Mouse (Mus musculus) CH12.LX (cell line): Measurements from ENCODE around the gene B3glct. TPM values are rescaled to one million over a fixed set of nuclear protein-coding genes. Genes with fewer than 3 reads are reported as not detected.

ENCODE experiments used
- DNase-seq: peaks from one replicate; pipeline ENCODE4 v3.0.0-alpha.2; 2013; ENCODE audit errors: extremely low read depth
- H3K27ac ChIP-seq: 2 replicates; pipeline ENCODE4 v1.5.1; 2012; ENCODE audit warnings: low read depth, mild to moderate bottlenecking, control low read depth, moderate library complexity; ENCODE audit not compliant: insufficient read depth
- H3K27me3 ChIP-seq: replicated peaks from 2 replicates; pipeline ENCODE3; 2012; ENCODE audit warnings: inconsistent platforms
- H3K36me3 ChIP-seq, 2 experiments: replicated peaks in 1 of 2; 2 replicates each; pipeline versions ENCODE3 to v1.6.1; 2012; ENCODE audit warnings: inconsistent platforms in 1 of 2, low read length in 1 of 2, mild to moderate bottlenecking in 1 of 2, mixed read lengths in 1 of 2, moderate library complexity in 1 of 2; ENCODE audit not compliant: control insufficient read depth in 1 of 2, insufficient read depth in 1 of 2
- H3K4me1 ChIP-seq, 2 experiments: 2 replicates each; pipeline ENCODE4 v1.6.1; 2012; ENCODE audit warnings: inconsistent platforms in 1 of 2, moderate library complexity in 1 of 2; ENCODE audit not compliant: insufficient read depth in 2 of 2, control insufficient read depth in 1 of 2
- H3K4me2 ChIP-seq: 2 replicates; pipeline ENCODE4 v1.6.1; 2012; ENCODE audit warnings: low read depth, mild to moderate bottlenecking, control low read depth; ENCODE audit not compliant: poor library complexity, insufficient read depth, severe bottlenecking
- H3K4me3 ChIP-seq, 3 experiments: fragments of 150-350 bp in 1 of 3; sonication (generic) in 1 of 3; replicated peaks in 1 of 3; 2 replicates each; pipeline versions ENCODE3 to v1.5.1; 2011 to 2012; ENCODE audit warnings: low read depth in 2 of 3, low read length in 2 of 3, mild to moderate bottlenecking in 2 of 3, moderate library complexity in 2 of 3, control low read depth in 1 of 3, improper control_type of control experiment in 1 of 3, inconsistent platforms in 1 of 3, mixed read lengths in 1 of 3; ENCODE audit not compliant: poor library complexity in 1 of 3
- H3K79me2 ChIP-seq: replicated peaks from 2 replicates; pipeline ENCODE4 v1.6.1; 2012; ENCODE audit warnings: mild to moderate bottlenecking, moderate library complexity; ENCODE audit not compliant: control insufficient read depth, poor library complexity, insufficient read depth, severe bottlenecking; ENCODE audit errors: extremely low read depth
- H3K9ac ChIP-seq: 2 replicates; pipeline ENCODE4 v1.6.1; 2012; ENCODE audit warnings: low read depth, mild to moderate bottlenecking, control low read depth, moderate library complexity; ENCODE audit not compliant: insufficient read depth
- H3K9me3 ChIP-seq: replicated peaks from 2 replicates; pipeline ENCODE3; 2012; ENCODE audit warnings: low read length, inconsistent platforms, mixed read lengths
- CHD1 ChIP-seq: IDR thresholded peaks from 2 replicates; pipeline ENCODE4 v1.6.1; 2012; ENCODE audit warnings: low read depth, low read length, improper control_type of control experiment, inconsistent platforms
- CHD2 ChIP-seq: IDR thresholded peaks from 2 replicates; pipeline ENCODE4 v1.6.1; 2011; ENCODE audit warnings: low read length, improper control_type of control experiment
- CTCF ChIP-seq, 2 experiments: IDR thresholded peaks in 1 of 2; conservative IDR thresholded peaks in 1 of 2; 2 replicates each; pipeline ENCODE4 v1.5.1; 2011 to 2012; ENCODE audit warnings: low read depth in 2 of 2, low read length in 2 of 2, improper control_type of control experiment in 1 of 2, inconsistent platforms in 1 of 2, mild to moderate bottlenecking in 1 of 2, moderate library complexity in 1 of 2
- ELF1 ChIP-seq: IDR thresholded peaks from 2 replicates; pipeline ENCODE4 v1.6.1; 2014; ENCODE audit warnings: low read depth, mild to moderate bottlenecking, inconsistent platforms, low read length, improper control_type of control experiment
- EP300 ChIP-seq: IDR thresholded peaks from 2 replicates; pipeline ENCODE4 v1.6.1; 2011; ENCODE audit warnings: low read length, improper control_type of control experiment
- GABPA ChIP-seq: IDR thresholded peaks from 2 replicates; pipeline ENCODE4 v1.6.1; 2012; ENCODE audit warnings: low read depth, low read length, improper control_type of control experiment, inconsistent platforms; ENCODE audit not compliant: insufficient replicate concordance
- JUN ChIP-seq: IDR thresholded peaks from 2 replicates; pipeline ENCODE4 v1.6.1; 2011; ENCODE audit warnings: low read depth, mild to moderate bottlenecking, low read length, improper control_type of control experiment, moderate library complexity; ENCODE audit not compliant: insufficient read depth
- JUND ChIP-seq: conservative IDR thresholded peaks from 2 replicates; pipeline ENCODE4 v1.6.1; 2011; ENCODE audit warnings: low read depth, low read length, improper control_type of control experiment
- KAT2A ChIP-seq: IDR thresholded peaks from 2 replicates; pipeline ENCODE4 v1.6.1; 2012; ENCODE audit warnings: low read length, improper control_type of control experiment, inconsistent platforms; ENCODE audit not compliant: insufficient replicate concordance
- MAFK ChIP-seq: IDR thresholded peaks from 2 replicates; pipeline ENCODE4 v1.6.1; 2011; ENCODE audit warnings: low read length, improper control_type of control experiment; ENCODE audit not compliant: insufficient replicate concordance
- MEF2A ChIP-seq: IDR thresholded peaks from 2 replicates; pipeline ENCODE4 v1.6.1; 2014; ENCODE audit warnings: low read depth, mild to moderate bottlenecking, inconsistent platforms, low read length, improper control_type of control experiment, borderline replicate concordance
- MXI1 ChIP-seq: IDR thresholded peaks from 2 replicates; pipeline ENCODE4 v1.6.1; 2011; ENCODE audit warnings: mild to moderate bottlenecking, low read depth, low read length, improper control_type of control experiment
- NELFE ChIP-seq: IDR thresholded peaks from 2 replicates; pipeline ENCODE4 v1.6.1; 2011; ENCODE audit warnings: low read depth, low read length, improper control_type of control experiment
- NRF1 ChIP-seq: IDR thresholded peaks from 2 replicates; pipeline ENCODE4 v1.6.1; 2014; ENCODE audit warnings: low read depth, mild to moderate bottlenecking, inconsistent platforms, low read length, improper control_type of control experiment, moderate library complexity
- POLR2A ChIP-seq: IDR thresholded peaks from 2 replicates; pipeline ENCODE4 v1.6.1; 2011; ENCODE audit warnings: low read depth, mild to moderate bottlenecking, improper control_type of control experiment, low read length
- RAD21 ChIP-seq: IDR thresholded peaks from 2 replicates; pipeline ENCODE4 v1.6.1; 2011; ENCODE audit warnings: low read depth, mild to moderate bottlenecking, low read length, improper control_type of control experiment, moderate library complexity
- RCOR1 ChIP-seq: conservative IDR thresholded peaks from 2 replicates; pipeline ENCODE4 v1.6.1; 2012; ENCODE audit warnings: low read depth, mild to moderate bottlenecking, inconsistent platforms, low read length, improper control_type of control experiment
- SIN3A ChIP-seq: IDR thresholded peaks from 2 replicates; pipeline ENCODE4 v1.6.1; 2012; ENCODE audit warnings: low read length, improper control_type of control experiment, inconsistent platforms
- SMC3 ChIP-seq: IDR thresholded peaks from 2 replicates; pipeline ENCODE4 v1.6.1; 2011; ENCODE audit warnings: low read depth, low read length, improper control_type of control experiment
- UBTF ChIP-seq: IDR thresholded peaks from 2 replicates; pipeline ENCODE4 v1.6.1; 2012; ENCODE audit warnings: low read depth, mild to moderate bottlenecking, inconsistent platforms, low read length, improper control_type of control experiment, moderate library complexity
- USF2 ChIP-seq: conservative IDR thresholded peaks from 2 replicates; pipeline ENCODE4 v1.6.1; 2011; ENCODE audit warnings: low read depth, low read length, improper control_type of control experiment
- ZC3H11A ChIP-seq: IDR thresholded peaks from 2 replicates; pipeline ENCODE4 v1.6.1; 2012; ENCODE audit warnings: low read depth, mild to moderate bottlenecking, inconsistent platforms, low read length, improper control_type of control experiment
- ZKSCAN1 ChIP-seq: IDR thresholded peaks from 2 replicates; pipeline ENCODE4 v1.6.1; 2012; ENCODE audit warnings: low read depth, inconsistent platforms, low read length, improper control_type of control experiment, borderline replicate concordance
- ZMIZ1 ChIP-seq: IDR thresholded peaks from 2 replicates; pipeline ENCODE4 v1.6.1; 2012; ENCODE audit warnings: low read depth, mild to moderate bottlenecking, inconsistent platforms, low read length, improper control_type of control experiment
- ZNF384 ChIP-seq: IDR thresholded peaks from 2 replicates; pipeline ENCODE4 v1.6.1; 2012; ENCODE audit warnings: low read depth, low read length, improper control_type of control experiment, inconsistent platforms
- dilution Hi-C: fragments of 300-500 bp; cut with MboI; formaldehyde crosslinking; loops from 2 replicates; pipeline ENCODE4 v1.14.3; 2020; ENCODE audit warnings: low sequenced_read_pairs; ENCODE audit not compliant: extremely low pct_unique_long_range_greater_than_20kb, extremely low pct_ligation_motif_present
- in situ Hi-C: fragments of 300-500 bp; cut with MboI; formaldehyde crosslinking; loops from 3 replicates; pipeline ENCODE4 v1.14.3; 2019; ENCODE audit warnings: low sequenced_read_pairs, low pct_ligation_motif_present, low pct_unique_long_range_greater_than_20kb, mixed read lengths
- polyA plus RNA-seq: library from polyadenylated mRNA; unstranded; fragments of >175 nt; gene quantifications from 2 replicates; pipeline ENCODE4 v1.2.1, GENCODE M21; 2012; ENCODE audit warnings: low read depth; ENCODE audit not compliant: insufficient read length
- total RNA-seq, 2 experiments: library from RNA; depleted of rRNA; stranded (reverse); fragments of 300-350 nt in 1 of 2; fragments of >200 nt in 1 of 2; gene quantifications; 2 replicates each; pipeline ENCODE4 v1.2.3; 2012 to 2014

Gene B3glct
- total and polyA plus RNA-seq, 3 experiments: 0.38 to 2.1 (median 1.3) TPM

GRCm38 (mm10) chr5:149745079-149745478 lies 67.0 kb downstream of the B3glct start:
- in situ Hi-C loops (no loop called here), dilution Hi-C loops (no loop called here)
- TF ChIP-seq MXI1 (no peak), ZC3H11A (no peak), CTCF (conservative IDR thresholded peaks at IDR 0.05 in 1 of 2, IDR thresholded peaks at IDR 0.05 in 1 of 2; ENCODE audit: low read depth in 2 of 2, low read length in 2 of 2) (0 out of 4 replicates have a peak, but pooled peaks have one; percentile 5 to 12)
- no peaks in the 10 kb centered on the region for H3K27me3 ChIP-seq
- H3K36me3 ChIP-seq: no peaks in the 10 kb centered on the region
- no peak overlapping the region for H3K9ac ChIP-seq
- H3K9me3 ChIP-seq: peaks cover 48% of the 10 kb centered on the region
- H3K4me1 ChIP-seq: no peaks in the 10 kb centered on the region
- no peaks in the 10 kb centered on the region for H3K79me2 ChIP-seq
- no peak overlapping the region for H3K4me3 ChIP-seq
- no peak for DNase-seq
- H3K4me2 ChIP-seq: no peak overlapping the region
- no peak overlapping the region for H3K27ac ChIP-seq

- H3K4me1 ChIP-seq: no peaks in the 10 kb centered on the region
Measured at GRCm38 (mm10) chr5:149748640-149749580, 70.9 kb downstream of the B3glct start.

DNA sequence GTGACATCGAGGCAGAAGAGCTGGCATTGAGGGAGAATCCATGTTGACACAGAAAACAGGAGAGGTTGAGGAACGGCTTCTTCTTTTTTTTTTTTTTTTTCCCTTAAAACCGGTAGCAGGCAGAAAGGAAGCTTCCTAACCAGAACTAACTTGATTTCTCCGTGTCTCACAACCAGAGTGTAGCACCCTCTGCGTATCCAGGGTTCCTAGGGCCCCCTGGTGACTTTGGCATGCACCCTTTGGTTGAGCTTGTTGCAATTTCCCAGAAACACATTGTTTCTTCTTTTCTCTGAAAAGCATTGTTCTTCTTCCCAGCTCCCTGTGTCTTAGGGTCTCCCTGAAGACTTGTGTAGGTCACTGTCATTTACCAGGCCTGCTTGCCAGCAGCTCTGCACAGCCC lies 73.8 kb downstream of the B3glct start:
- Histone ChIP-seq H3K9ac (no peak overlapping the region), H3K4me3 (no peak overlapping the region), H3K4me1 (no peaks in the 10 kb centered on the region), H3K4me2 (no peak overlapping the region), H3K79me2 (no peaks in the 10 kb centered on the region), H3K27me3 (no peaks in the 10 kb centered on the region), H3K9me3 (peaks cover 48% of the 10 kb centered on the region), H3K27ac (no peak overlapping the region), H3K36me3 (no peaks in the 10 kb centered on the region)
- no peak for DNase-seq
- dilution Hi-C loops (no loop called here), in situ Hi-C loops (no loop called here)
- no peak for TF ChIP-seq ZKSCAN1
- no peak for TF ChIP-seq UBTF
- TF ChIP-seq EP300: no peak
- no peak for TF ChIP-seq ZMIZ1
- TF ChIP-seq USF2: no peak
- TF ChIP-seq ZC3H11A: no peak
- TF ChIP-seq POLR2A: no peak
- no peak for TF ChIP-seq RCOR1
- TF ChIP-seq KAT2A: no peak
- no peak for TF ChIP-seq JUND
- no peak for TF ChIP-seq JUN
- no peak for TF ChIP-seq SMC3
- no peak for TF ChIP-seq ZNF384
- no peak for TF ChIP-seq SIN3A
- no peak for TF ChIP-seq CHD2
- no peak for TF ChIP-seq RAD21
- TF ChIP-seq, all 38 proteins: peak for 0

More at GRCm38 (mm10) chr5:149748640-149749580, 70.9 kb downstream of the B3glct start:
- Histone ChIP-seq H3K9ac (no peak overlapping the region), H3K9me3 (peaks cover 55% of the 10 kb centered on the region), H3K4me2 (no peak overlapping the region), H3K27me3 (no peaks in the 10 kb centered on the region), H3K4me3 (no peak overlapping the region), H3K79me2 (no peaks in the 10 kb centered on the region), H3K36me3 (no peaks in the 10 kb centered on the region), H3K27ac (no peak overlapping the region)
- DNase-seq: no peak
- in situ Hi-C loops (no loop called here), dilution Hi-C loops (no loop called here)
- TF ChIP-seq GABPA (no peak), ZMIZ1 (no peak), NELFE (no peak), ZNF384 (no peak), NRF1 (no peak), SMC3 (no peak), JUND (no peak), ZC3H11A (no peak), UBTF (no peak), ELF1 (no peak), EP300 (no peak), CHD1 (no peak), USF2 (no peak), RCOR1 (no peak), JUN (no peak), MAFK (no peak), MEF2A (no peak)
